Mouse (Mus musculus): ENCODE data around the gene Mllt3.

Mllt3 gene

GRCm38 (mm10) chr4:87775721-87776120, 257.4 kb downstream of the Mllt3 start:
- DNase-seq (ENCODE audit: low spot score in 2 of 2) = no peak

GRCm38 (mm10) chr4:87774515-87774914, 258.6 kb downstream of the Mllt3 start:
- DNase-seq (ENCODE audit: low spot score in 2 of 2) = no peak

DNA sequence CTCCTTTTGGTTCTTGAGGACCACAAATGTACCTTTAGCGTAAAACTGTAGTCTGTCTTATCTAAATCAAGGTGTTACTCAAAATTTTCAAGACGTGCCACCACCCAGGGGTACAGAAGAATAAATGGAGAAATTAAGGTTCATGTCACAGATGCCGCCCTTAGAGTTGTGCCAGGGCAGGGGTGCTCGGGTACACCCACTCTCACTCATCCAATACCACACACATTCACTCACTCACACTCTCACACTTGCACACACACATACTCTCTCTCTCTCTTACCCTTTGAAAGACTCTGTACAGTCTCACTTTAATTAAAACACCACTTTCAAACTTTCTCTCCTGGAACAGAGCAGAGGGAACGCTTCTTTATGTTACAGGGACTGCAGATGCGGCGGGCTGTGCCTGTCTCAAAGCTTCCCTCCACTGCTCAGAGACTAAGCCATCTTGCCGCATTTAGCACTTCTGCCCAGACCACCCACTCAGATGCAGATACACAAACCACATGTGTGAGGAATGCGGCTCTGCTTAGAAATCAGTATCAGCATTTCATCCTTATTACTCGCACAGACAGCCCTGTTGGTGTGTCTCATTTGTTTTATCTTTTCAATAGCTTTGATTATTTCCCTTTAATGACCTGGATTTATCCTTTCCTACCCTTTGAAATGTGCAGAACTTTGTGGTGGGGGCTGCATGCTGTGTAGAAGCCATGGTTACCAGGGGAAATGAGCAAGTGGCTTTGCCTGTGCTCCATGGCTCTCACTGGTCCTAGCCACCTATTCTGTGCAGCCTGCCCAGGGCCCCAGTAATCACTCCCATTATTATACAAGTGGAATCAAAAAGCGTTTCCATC, 265.2 kb downstream of the Mllt3 start:
- no peak for DNase-seq (ENCODE audit: low spot score in 2 of 2)

- DNase-seq (ENCODE audit: low spot score in 2 of 2) = no peak
These were observed 267.4 kb downstream of the Mllt3 start for GRCm38 (mm10) chr4:87765729-87766128.

- no peak for DNase-seq (ENCODE audit: low spot score in 2 of 2)
These were observed 272.1 kb downstream of the Mllt3 start for GRCm38 (mm10) chr4:87761075-87761474.

DNA sequence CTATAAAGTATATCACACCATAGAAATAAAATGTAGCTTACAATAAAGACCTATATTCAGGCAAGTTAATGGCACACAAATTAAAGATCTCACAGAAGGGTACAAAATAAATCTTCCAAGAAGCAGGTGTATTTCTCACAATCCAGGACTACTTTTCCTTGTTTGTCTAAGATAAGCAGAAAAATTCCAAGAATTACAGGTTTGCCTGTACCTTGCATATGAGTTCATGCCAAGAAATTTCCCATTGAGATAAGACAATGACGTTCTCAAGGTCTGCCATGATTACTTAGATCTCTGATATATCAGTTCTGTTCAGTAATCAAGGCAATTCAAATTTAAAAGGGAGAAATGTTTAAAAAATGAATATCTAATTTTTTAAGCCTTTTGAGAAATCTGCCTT, 272.9 kb downstream of the Mllt3 start:
- DNase-seq (ENCODE audit: low spot score in 2 of 2) = no peak

- no peak for DNase-seq (ENCODE audit: low spot score in 2 of 2)
These were observed 273.5 kb downstream of the Mllt3 start for GRCm38 (mm10) chr4:87759625-87760024.

GRCm38 (mm10) chr4:87759110-87759509, 274.1 kb downstream of the Mllt3 start:
- no peak for DNase-seq (ENCODE audit: low spot score in 2 of 2)

DNA sequence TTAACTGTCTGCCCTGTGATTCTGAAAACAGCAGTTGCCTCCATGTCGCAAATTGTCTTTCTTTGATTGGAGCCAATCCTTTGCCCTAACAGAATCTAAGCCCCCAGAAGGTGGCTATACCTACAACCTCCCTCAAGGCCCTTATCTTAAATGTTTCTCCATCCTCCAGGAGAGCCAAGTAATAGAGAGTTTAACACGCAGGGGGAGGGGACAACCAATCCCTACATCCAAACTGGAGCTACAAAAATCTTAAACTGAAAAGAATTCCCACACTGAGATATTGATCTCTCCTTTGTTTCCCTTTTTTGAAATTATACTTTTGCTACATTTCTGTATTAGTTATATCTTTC, 281.7 kb downstream of the Mllt3 start:
- DNase-seq (ENCODE audit: low spot score in 2 of 2) = no peak

GRCm38 (mm10) chr4:87750856-87751514, 282.2 kb downstream of the Mllt3 start:
- no peak for DNase-seq (ENCODE audit: low spot score in 2 of 2)

GRCm38 (mm10) chr4:87749532-87750234, 283.5 kb downstream of the Mllt3 start:
- no peak for DNase-seq (ENCODE audit: low spot score in 2 of 2)

DNA sequence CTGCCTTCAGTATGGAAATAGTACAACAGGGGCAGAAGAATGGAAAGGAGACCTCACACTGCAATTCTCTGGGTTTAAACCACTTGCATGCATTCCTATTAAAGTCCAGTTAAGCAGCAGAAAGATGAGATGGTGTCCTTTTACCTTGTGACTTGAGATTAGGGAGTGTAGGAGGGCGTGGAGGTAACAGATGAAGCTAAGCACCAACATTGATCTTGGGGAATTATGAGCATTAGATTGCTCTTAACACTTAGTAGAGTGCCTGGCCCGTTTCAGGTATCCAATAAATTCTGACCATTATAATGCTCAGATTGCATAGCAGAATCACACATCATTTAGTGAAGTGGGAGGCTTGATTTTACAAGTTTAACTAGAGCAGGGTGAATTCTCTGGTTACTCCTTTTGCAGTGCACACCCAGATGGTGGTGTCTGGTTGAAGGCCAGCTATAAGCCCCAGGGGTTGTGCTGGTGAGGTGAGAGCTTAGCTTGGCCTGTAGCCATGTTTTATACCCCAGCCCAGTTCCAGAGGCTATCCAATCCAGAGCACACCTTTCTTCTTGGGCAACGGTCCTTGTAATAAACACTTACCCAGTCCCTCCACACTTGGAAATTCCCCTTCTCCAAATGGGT, 288.0 kb downstream of the Mllt3 start:
- no peak for DNase-seq (ENCODE audit: low spot score in 2 of 2)

- no peak for DNase-seq (ENCODE audit: low spot score in 2 of 2)
These were observed 293.5 kb downstream of the Mllt3 start for GRCm38 (mm10) chr4:87739524-87740128.

- DNase-seq (ENCODE audit: low spot score in 2 of 2) = no peak
These were observed 294.1 kb downstream of the Mllt3 start for GRCm38 (mm10) chr4:87739104-87739503.

GRCm38 (mm10) chr4:87737201-87737806, 295.9 kb downstream of the Mllt3 start:
- DNase-seq (ENCODE audit: low spot score in 2 of 2) = no peak

DNA sequence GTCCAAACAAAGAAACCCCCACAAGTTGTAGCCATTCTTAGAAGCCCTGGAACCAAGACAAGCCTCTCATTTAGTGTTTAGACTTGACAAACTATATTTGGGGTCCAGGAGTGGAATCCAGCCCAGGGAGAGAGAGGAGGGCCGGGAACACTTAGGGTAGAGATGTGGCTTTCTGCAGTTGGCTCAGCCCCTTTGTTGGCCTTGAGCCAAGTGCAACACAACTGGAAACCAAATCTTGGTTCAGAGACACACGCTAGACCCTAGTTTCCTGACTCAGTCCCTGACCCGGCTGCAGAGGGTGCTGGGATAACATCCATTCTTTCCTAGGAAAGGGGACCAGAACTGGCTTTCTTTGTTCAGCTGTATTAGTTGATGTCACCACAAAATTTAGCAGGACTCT, 296.4 kb downstream of the Mllt3 start:
- DNase-seq (ENCODE audit: low spot score in 2 of 2) = no peak

- no peak for DNase-seq (ENCODE audit: low spot score in 2 of 2)
These were observed 302.0 kb downstream of the Mllt3 start for GRCm38 (mm10) chr4:87731118-87731672.

DNA sequence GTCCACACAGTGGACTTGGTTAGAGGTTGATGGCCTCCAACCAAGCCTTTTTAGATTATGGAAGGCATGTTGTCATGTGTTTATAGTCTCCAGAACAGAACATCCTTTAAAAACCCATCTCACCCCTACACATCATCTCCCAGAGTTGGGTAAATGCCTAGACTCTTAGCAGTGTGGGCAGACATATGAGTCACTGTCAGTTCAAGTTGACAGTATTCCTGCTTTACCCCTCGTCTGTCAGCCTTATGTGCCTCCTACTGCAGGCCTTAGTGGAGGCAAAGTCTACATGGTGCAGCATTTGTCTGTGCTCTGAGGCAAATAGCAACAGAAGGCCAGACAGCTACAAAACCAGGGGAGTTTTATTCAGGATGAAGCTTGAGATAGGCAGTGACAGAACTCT, 304.6 kb downstream of the Mllt3 start:
- DNase-seq (ENCODE audit: low spot score in 2 of 2) = no peak

DNA sequence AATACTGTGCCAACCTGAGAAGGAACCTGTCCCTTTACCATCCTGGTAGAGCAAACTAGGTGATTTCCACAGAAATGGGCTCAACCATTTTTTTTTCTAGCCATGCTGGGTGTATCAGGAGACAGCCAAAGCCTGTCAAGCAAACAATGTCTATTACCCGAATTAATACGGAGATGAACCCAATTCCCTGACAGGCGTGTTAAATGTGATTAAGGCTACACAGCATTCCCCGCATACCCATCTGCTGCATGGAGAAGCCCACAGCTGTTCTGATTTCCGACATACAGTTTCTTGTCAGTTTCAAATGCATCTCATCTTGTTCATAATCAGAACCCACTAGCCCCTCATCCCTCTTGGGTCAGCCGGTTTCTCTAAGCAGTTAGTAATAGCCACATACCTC, 309.7 kb downstream of the Mllt3 start:
- no peak for DNase-seq (ENCODE audit: low spot score in 2 of 2)

Data from spleen, postnatal 14 days (tissue).